Mouse (Mus musculus): ENCODE data around the gene 4921504E06Rik. TPM values are rescaled to one million over a fixed set of nuclear protein-coding genes. Genes with fewer than 3 reads are reported as not detected.
A peak's percentile ranks its signal among the peaks of the same experiment; 100 is the strongest.

Gene 4921504E06Rik
- not detected for total RNA-seq (2021)
- long read RNA-seq, experiment 1, result 0 reads
- long read RNA-seq, experiment 2, result 0 reads

GRCm38 (mm10) chr2:19553821-19554592 is at the start of gene 4921504E06Rik:
TSS of gene 4921504E06Rik (minus strand) at chr2:19553914.
- DNase-seq (ENCODE audit: low spot score in 2 of 2), result peak; percentile 45 to 67

- no peak for DNase-seq (ENCODE audit: low spot score in 2 of 2)
Measured at GRCm38 (mm10) chr2:19601386-19601925, 47.7 kb upstream of the 4921504E06Rik start.

- DNase-seq (ENCODE audit: low spot score in 2 of 2), result no peak
Measured at GRCm38 (mm10) chr2:19600860-19601259, 47.1 kb upstream of the 4921504E06Rik start.

GRCm38 (mm10) chr2:19599801-19600200 is 46.1 kb upstream of the 4921504E06Rik start:
- DNase-seq (ENCODE audit: low spot score in 2 of 2), result no peak

- no peak for DNase-seq (ENCODE audit: low spot score in 2 of 2)
Measured at GRCm38 (mm10) chr2:19596988-19597387, 43.3 kb upstream of the 4921504E06Rik start.

- DNase-seq (ENCODE audit: low spot score in 2 of 2), result no peak
Measured at GRCm38 (mm10) chr2:19596426-19596825, 42.7 kb upstream of the 4921504E06Rik start.

- no peak for DNase-seq (ENCODE audit: low spot score in 2 of 2)
Measured at GRCm38 (mm10) chr2:19594856-19595255, 41.1 kb upstream of the 4921504E06Rik start.

- DNase-seq (ENCODE audit: low spot score in 2 of 2), result no peak
Measured at GRCm38 (mm10) chr2:19579846-19580245, 26.1 kb upstream of the 4921504E06Rik start.

- no peak for DNase-seq (ENCODE audit: low spot score in 2 of 2)
Measured at GRCm38 (mm10) chr2:19579180-19579579, 25.5 kb upstream of the 4921504E06Rik start.

- no peak for DNase-seq (ENCODE audit: low spot score in 2 of 2)
Measured at GRCm38 (mm10) chr2:19562114-19562829, 8.6 kb upstream of the 4921504E06Rik start.

GRCm38 (mm10) chr2:19560654-19561053 is 6.9 kb upstream of the 4921504E06Rik start:
- no peak for DNase-seq (ENCODE audit: low spot score in 2 of 2)

- DNase-seq (ENCODE audit: low spot score in 2 of 2), result no peak
Measured at GRCm38 (mm10) chr2:19560071-19560470, 6.4 kb upstream of the 4921504E06Rik start.

- DNase-seq (ENCODE audit: low spot score in 2 of 2), result no peak
Measured at GRCm38 (mm10) chr2:19551396-19551795, 2.3 kb downstream of the 4921504E06Rik start.

GRCm38 (mm10) chr2:19540906-19541305 is 12.8 kb downstream of the 4921504E06Rik start:
- no peak for DNase-seq (ENCODE audit: low spot score in 2 of 2)

GRCm38 (mm10) chr2:19529428-19529827 is 24.3 kb downstream of the 4921504E06Rik start:
- DNase-seq (ENCODE audit: low spot score in 2 of 2), result no peak

- DNase-seq (ENCODE audit: low spot score in 2 of 2), result no peak
Measured at GRCm38 (mm10) chr2:19528797-19529196, 24.9 kb downstream of the 4921504E06Rik start.

- no peak for DNase-seq (ENCODE audit: low spot score in 2 of 2)
Measured at GRCm38 (mm10) chr2:19524071-19524470, 29.6 kb downstream of the 4921504E06Rik start.

- DNase-seq (ENCODE audit: low spot score in 2 of 2), result no peak
Measured at GRCm38 (mm10) chr2:19521662-19522061, 32.1 kb downstream of the 4921504E06Rik start.

- DNase-seq (ENCODE audit: low spot score in 2 of 2), result no peak
Measured at GRCm38 (mm10) chr2:19520617-19521016, 33.1 kb downstream of the 4921504E06Rik start.

- peak; percentile 19 to 48 for DNase-seq (ENCODE audit: low spot score in 2 of 2)
Measured at GRCm38 (mm10) chr2:19519768-19520167, 33.9 kb downstream of the 4921504E06Rik start.

- DNase-seq (ENCODE audit: low spot score in 2 of 2), result no peak
Measured at GRCm38 (mm10) chr2:19517952-19518351, 35.8 kb downstream of the 4921504E06Rik start.

- no peak for DNase-seq (ENCODE audit: low spot score in 2 of 2)
Measured at GRCm38 (mm10) chr2:19512381-19512780, 41.3 kb downstream of the 4921504E06Rik start.

All from gastrocnemius, postnatal 4 days (tissue).